Comparison of ENCODE assay signal across 9 mouse cellular contexts in genomic region chr7:37360171-37360570, GRCm38 (mm10).
DNase-seq lines count a peak whose midpoint lies in the region; ATAC-seq and TF ChIP-seq lines count a peak whose summit lies in the region.
"Had no signal": no experiment of that assay in that cellular context is flagged by ENCODE, and none has a peak within 500 bp of the region (broad histone marks: within the 10 kb centered on the region; RNA-seq: fewer than 3 reads in every experiment).

No protein-coding gene starts in this region.

- H3K4me1 ChIP-seq in ES-Bruce4 (ENCODE audit: control insufficient read depth, insufficient read depth, low read length): no peaks in the 10 kb centered on the region

- no peak for TF ChIP-seq POLR2A in ES-Bruce4 (IDR thresholded peaks at IDR 0.05; ENCODE audit: insufficient read depth, low read length)

- no peak overlapping the region for H3K27ac ChIP-seq in ES-Bruce4 (ENCODE audit: insufficient read depth, low read length)
- H3K27ac ChIP-seq: liver, embryonic 15.5 days; stomach, embryonic 15.5 days had no signal

- peak; percentile 70 for TF ChIP-seq CTCF in ES-Bruce4 (IDR thresholded peaks at IDR 0.05; ENCODE audit: low read depth, low read length)

- H3K4me3 ChIP-seq in ES-Bruce4 (ENCODE audit: low read depth, low read length): no peak overlapping the region
- H3K4me3 ChIP-seq: liver, embryonic 15.5 days; stomach, embryonic 15.5 days had no signal

- H3K9ac ChIP-seq in ES-Bruce4 (ENCODE audit: low read depth, poor library complexity, severe bottlenecking): no peak overlapping the region
- H3K9ac ChIP-seq: liver, embryonic 15.5 days; stomach, embryonic 15.5 days had no signal

- 0 out of 2 replicates have a peak, but pooled peaks cover 3% of the 10 kb centered on the region for H3K27me3 ChIP-seq in ES-Bruce4 (ENCODE audit: control insufficient read depth, insufficient read depth, low read length, poor library complexity, severe bottlenecking)
- H3K27me3 ChIP-seq in splenic B cell, adult 2 months (ENCODE audit: control insufficient read depth, insufficient read depth, low read length, poor library complexity, severe bottlenecking): no peaks in the 10 kb centered on the region
- H3K27me3 ChIP-seq: stomach, embryonic 15.5 days had no signal

- peak; percentile 26; the same call in 1 of the 2 replicates for ATAC-seq in granulocyte monocyte progenitor cell, adult 5-6 weeks (replicated peaks; ENCODE audit: poor library complexity, severe bottlenecking)

- H3K9me3 ChIP-seq in ES-Bruce4 (replicated peaks; ENCODE audit: control insufficient read depth, insufficient read depth, low read length, poor library complexity, severe bottlenecking): no peaks in the 10 kb centered on the region
- H3K9me3 ChIP-seq: liver, embryonic 15.5 days; stomach, embryonic 15.5 days had no signal

- TF ChIP-seq EP300 in ES-Bruce4 (IDR thresholded peaks at IDR 0.05; ENCODE audit: insufficient read depth, low read depth, low read length): no peak

- DNase-seq in kidney, adult 9 months: peak; percentile 21
- no peak for DNase-seq in kidney, adult 8-10 months
- peak; percentile 11 for DNase-seq in MN1 (ENCODE audit: low spot score)
- DNase-seq in splenic B cell, adult 2 months (ENCODE audit: low read depth, low spot score): peak; percentile 34
- DNase-seq in spleen, postnatal 4 days (ENCODE audit: low spot score in 2 of 2): no peak

- H3K36me3 ChIP-seq in ES-Bruce4 (ENCODE audit: control insufficient read depth, insufficient read depth, low read length, poor library complexity, severe bottlenecking): no peaks in the 10 kb centered on the region
- no peaks in the 10 kb centered on the region for H3K36me3 ChIP-seq in splenic B cell, adult 2 months (ENCODE audit: control insufficient read depth, insufficient read depth, low read length, poor library complexity, severe bottlenecking)
- H3K36me3 ChIP-seq: liver, embryonic 15.5 days; stomach, embryonic 15.5 days had no signal

Comparison
In these comparisons a context has a peak if more than half of its experiments do, and no peak if none do; other contexts are left out.
1. DNase-seq: peak in kidney, adult 9 months (single experiment), MN1 (single experiment) and splenic B cell, adult 2 months (single experiment); none in kidney, adult 8-10 months (0 of 2) and spleen, postnatal 4 days (0 of 2).